Mouse (Mus musculus): Measurements from ENCODE around the gene Agtpbp1. TPM values are rescaled to one million over a fixed set of nuclear protein-coding genes. Genes with fewer than 3 reads are reported as not detected.

The Agtpbp1 gene
- polyA plus RNA-seq, 1 experiment: 5.1 TPM

- no peak for DNase-seq (ENCODE audit: low read depth in 1 of 2, low spot score in 2 of 2)
- Histone ChIP-seq H3K4me1 (ENCODE audit: control insufficient read depth, insufficient read depth, insufficient read length) (no peaks in the 10 kb centered on the region), H3K4me3 (ENCODE audit: extremely low read depth, insufficient read depth, insufficient read length) (no peak overlapping the region), H3K27me3 (ENCODE audit: control insufficient read depth, insufficient read depth, low read length) (no peaks in the 10 kb centered on the region), H3K27ac (ENCODE audit: insufficient read depth, low read length) (no peak overlapping the region), H3K36me3 (ENCODE audit: control insufficient read depth, insufficient read depth, low read length) (peaks cover 18% of the 10 kb centered on the region)
- TF ChIP-seq CTCF (IDR thresholded peaks at IDR 0.05; ENCODE audit: extremely low read depth, insufficient read depth, insufficient read length, insufficient replicate concordance): no peak
- TF ChIP-seq POLR2A (IDR thresholded peaks at IDR 0.05; ENCODE audit: low read depth, low read length): no peak
- 92% methylated on average over 8 of the region's 8 CpGs for WGBS
Measured at GRCm38 (mm10) chr13:59530491-59530890, 54.5 kb downstream of the Agtpbp1 start.

DNA sequence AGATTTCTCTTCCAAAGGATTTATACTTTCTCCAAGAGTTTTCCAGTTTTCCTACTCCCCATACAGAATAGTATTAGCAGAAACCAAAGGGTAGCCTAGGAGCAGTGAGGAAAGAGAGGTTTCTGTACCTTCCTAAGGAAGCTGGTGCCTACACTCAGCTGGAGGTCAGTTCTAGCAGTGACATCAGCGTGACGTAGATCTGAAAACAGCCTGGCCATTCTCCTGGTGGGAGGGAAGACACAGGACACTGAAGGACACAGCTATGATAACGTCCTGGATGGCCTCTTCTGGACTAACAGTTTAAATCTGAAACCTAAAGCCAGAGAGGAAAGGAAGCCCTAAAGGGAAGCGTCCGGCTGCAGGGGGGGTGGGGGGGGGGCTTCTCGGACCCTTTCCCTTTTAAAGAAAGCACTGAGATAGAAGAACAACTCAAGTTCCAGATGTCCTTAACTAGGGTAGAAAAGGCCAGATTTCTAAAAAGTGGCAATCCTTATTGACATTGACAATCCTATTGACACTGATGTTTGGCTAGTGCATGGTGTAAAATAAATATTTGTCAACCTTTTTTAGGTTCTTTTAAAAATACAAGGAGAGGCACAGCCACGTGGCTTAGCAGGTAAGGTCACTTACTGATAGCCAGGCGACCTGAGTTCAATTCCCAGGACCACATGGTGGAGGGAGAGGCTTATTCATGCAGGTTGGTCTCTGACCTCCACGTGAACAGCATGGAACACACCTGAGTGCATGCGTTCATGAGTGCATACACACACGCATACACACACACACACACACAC is 63.6 kb downstream of the Agtpbp1 start:
- Histone ChIP-seq H3K27me3 (ENCODE audit: control insufficient read depth, insufficient read depth, low read length) (no peaks in the 10 kb centered on the region), H3K36me3 (ENCODE audit: control insufficient read depth, insufficient read depth, low read length) (peaks cover 15% of the 10 kb centered on the region), H3K4me1 (ENCODE audit: control insufficient read depth, insufficient read depth, insufficient read length) (no peaks in the 10 kb centered on the region), H3K27ac (ENCODE audit: insufficient read depth, low read length) (no peak overlapping the region), H3K4me3 (ENCODE audit: extremely low read depth, insufficient read depth, insufficient read length) (no peak overlapping the region)
- DNase-seq (ENCODE audit: low read depth in 1 of 2, low spot score in 2 of 2): no peak
- WGBS: 91% methylated on average over 11 of the region's 11 CpGs
- TF ChIP-seq CTCF (IDR thresholded peaks at IDR 0.05; ENCODE audit: extremely low read depth, insufficient read depth, insufficient read length, insufficient replicate concordance) (no peak), POLR2A (IDR thresholded peaks at IDR 0.05; ENCODE audit: low read depth, low read length) (no peak)

DNA sequence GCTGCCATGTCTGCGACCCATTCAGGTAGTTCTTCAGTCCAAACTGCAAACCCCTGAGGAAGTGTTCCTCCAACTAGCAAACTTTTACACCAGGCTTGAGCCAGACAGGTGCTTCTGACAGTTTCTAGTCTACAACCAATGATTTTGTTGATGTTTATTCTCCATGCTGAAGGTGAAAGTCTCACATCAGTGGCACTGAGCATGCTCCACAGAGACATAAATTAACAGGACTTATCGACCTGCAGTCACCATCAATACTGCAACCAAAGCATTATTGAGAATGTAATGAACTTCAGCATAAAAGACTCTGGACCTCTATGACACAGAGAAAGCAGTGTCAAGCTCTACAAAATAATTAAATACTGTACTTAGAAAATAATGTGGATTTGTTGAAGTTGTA is 64.2 kb downstream of the Agtpbp1 start:
- Histone ChIP-seq H3K4me1 (ENCODE audit: control insufficient read depth, insufficient read depth, insufficient read length) (no peaks in the 10 kb centered on the region), H3K36me3 (ENCODE audit: control insufficient read depth, insufficient read depth, low read length) (peaks cover 13% of the 10 kb centered on the region), H3K4me3 (ENCODE audit: extremely low read depth, insufficient read depth, insufficient read length) (no peak overlapping the region), H3K27me3 (ENCODE audit: control insufficient read depth, insufficient read depth, low read length) (no peaks in the 10 kb centered on the region), H3K27ac (ENCODE audit: insufficient read depth, low read length) (no peak overlapping the region)
- TF ChIP-seq CTCF (IDR thresholded peaks at IDR 0.05; ENCODE audit: extremely low read depth, insufficient read depth, insufficient read length, insufficient replicate concordance): no peak
- TF ChIP-seq POLR2A (IDR thresholded peaks at IDR 0.05; ENCODE audit: low read depth, low read length): no peak
- 93% methylated on average over 2 of the region's 2 CpGs for WGBS
- DNase-seq (ENCODE audit: low read depth in 1 of 2, low spot score in 2 of 2): no peak

GRCm38 (mm10) chr13:59519479-59519878 is 65.5 kb downstream of the Agtpbp1 start:
- no peak for TF ChIP-seq POLR2A (IDR thresholded peaks at IDR 0.05; ENCODE audit: low read depth, low read length)
- no peak for TF ChIP-seq CTCF (IDR thresholded peaks at IDR 0.05; ENCODE audit: extremely low read depth, insufficient read depth, insufficient read length, insufficient replicate concordance)
- WGBS: 91% methylated on average over 6 of the region's 6 CpGs
- no peaks in the 10 kb centered on the region for H3K4me1 ChIP-seq (ENCODE audit: control insufficient read depth, insufficient read depth, insufficient read length)
- no peaks in the 10 kb centered on the region for H3K27me3 ChIP-seq (ENCODE audit: control insufficient read depth, insufficient read depth, low read length)
- H3K4me3 ChIP-seq (ENCODE audit: extremely low read depth, insufficient read depth, insufficient read length): no peak overlapping the region
- H3K36me3 ChIP-seq (ENCODE audit: control insufficient read depth, insufficient read depth, low read length): peaks cover 9% of the 10 kb centered on the region
- no peak for DNase-seq (ENCODE audit: low read depth in 1 of 2, low spot score in 2 of 2)
- H3K27ac ChIP-seq (ENCODE audit: insufficient read depth, low read length): no peak overlapping the region

DNA sequence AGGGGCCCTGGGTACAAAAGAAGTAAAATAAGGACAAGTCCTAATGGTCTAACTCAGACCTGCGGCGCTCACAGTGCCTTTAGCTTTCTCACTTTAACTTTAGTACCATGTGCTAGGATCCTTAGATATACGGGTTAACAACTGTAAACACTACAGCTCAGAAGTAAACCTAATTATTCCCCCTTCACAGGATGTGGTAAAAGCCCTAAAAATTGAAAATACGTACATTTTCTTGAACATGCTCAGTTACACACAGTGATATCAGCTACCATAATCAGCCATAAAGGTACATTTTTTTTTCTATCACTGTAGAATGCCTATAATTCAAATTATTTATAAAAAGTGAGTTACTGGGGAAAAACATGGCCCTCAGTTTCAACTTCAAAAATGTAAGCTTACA is 67.0 kb downstream of the Agtpbp1 start:
- peaks cover 10% of the 10 kb centered on the region for H3K36me3 ChIP-seq (ENCODE audit: control insufficient read depth, insufficient read depth, low read length)
- TF ChIP-seq CTCF (IDR thresholded peaks at IDR 0.05; ENCODE audit: extremely low read depth, insufficient read depth, insufficient read length, insufficient replicate concordance) (no peak), POLR2A (IDR thresholded peaks at IDR 0.05; ENCODE audit: low read depth, low read length) (no peak)
- no peaks in the 10 kb centered on the region for H3K4me1 ChIP-seq (ENCODE audit: control insufficient read depth, insufficient read depth, insufficient read length)
- no peaks in the 10 kb centered on the region for H3K27me3 ChIP-seq (ENCODE audit: control insufficient read depth, insufficient read depth, low read length)
- no peak overlapping the region for H3K4me3 ChIP-seq (ENCODE audit: extremely low read depth, insufficient read depth, insufficient read length)
- 85% methylated on average over 4 of the region's 4 CpGs for WGBS
- DNase-seq (ENCODE audit: low read depth in 1 of 2, low spot score in 2 of 2): no peak
- H3K27ac ChIP-seq (ENCODE audit: insufficient read depth, low read length): no peak overlapping the region

DNA sequence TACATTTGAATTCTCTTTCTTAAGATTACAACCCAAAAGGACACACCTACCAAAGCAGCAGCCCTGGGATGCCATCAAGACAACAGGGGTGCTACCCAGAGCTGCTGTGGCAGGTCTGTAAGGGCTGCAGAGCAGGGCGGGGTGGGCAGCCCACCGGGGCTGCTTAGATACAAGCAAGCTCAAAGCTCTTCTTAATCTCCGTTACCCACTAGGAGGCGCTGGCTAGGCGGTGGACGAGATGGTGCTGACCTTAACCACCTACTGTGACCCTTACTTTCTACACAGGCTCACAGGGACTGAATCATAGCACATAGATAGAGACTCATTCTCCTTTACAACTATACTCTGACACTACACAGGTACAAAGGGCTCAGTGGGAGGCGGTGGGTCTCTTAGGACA is 70.0 kb downstream of the Agtpbp1 start:
- DNase-seq (ENCODE audit: low read depth in 1 of 2, low spot score in 2 of 2): peak in 1 of 2 experiments; percentile 28
- TF ChIP-seq POLR2A (IDR thresholded peaks at IDR 0.05; ENCODE audit: low read depth, low read length): no peak
- peak; percentile 19; the same call in 1 of the 2 replicates for TF ChIP-seq CTCF (IDR thresholded peaks at IDR 0.05; ENCODE audit: extremely low read depth, insufficient read depth, insufficient read length, insufficient replicate concordance)
- no peak overlapping the region for H3K4me3 ChIP-seq (ENCODE audit: extremely low read depth, insufficient read depth, insufficient read length)
- no peak overlapping the region for H3K27ac ChIP-seq (ENCODE audit: insufficient read depth, low read length)
- 63% methylated on average over 7 of the region's 7 CpGs for WGBS
- no peaks in the 10 kb centered on the region for H3K27me3 ChIP-seq (ENCODE audit: control insufficient read depth, insufficient read depth, low read length)
- H3K36me3 ChIP-seq (ENCODE audit: control insufficient read depth, insufficient read depth, low read length): peaks cover 10% of the 10 kb centered on the region
- H3K4me1 ChIP-seq (ENCODE audit: control insufficient read depth, insufficient read depth, insufficient read length): no peaks in the 10 kb centered on the region
